Mouse (Mus musculus) neural tube, embryonic 15.5 days (tissue): ENCODE measurements around the gene Btbd8. TPM values are rescaled to one million over a fixed set of nuclear protein-coding genes. Genes with fewer than 3 reads are reported as not detected.

Source experiments
- ATAC-seq: fragments of 200-750 bp; cut with Nextera tagmentation; 2 replicates; pipeline ENCODE4 v1.8.0; 2017; ENCODE audit warnings: mild to moderate bottlenecking, moderate TSS enrichment, moderate library complexity; ENCODE audit not compliant: low FRiP score
- H3K27ac ChIP-seq: fragments of 300-500 bp; sonication (generic); replicated peaks from 2 replicates; pipeline ENCODE4 v1.5.1; 2015; ENCODE audit warnings: mild to moderate bottlenecking, inconsistent platforms
- H3K27me3 ChIP-seq: fragments of 300-500 bp; sonication (generic); replicated peaks from 2 replicates; pipeline ENCODE4 v1.6.1; 2015; ENCODE audit warnings: inconsistent platforms
- H3K36me3 ChIP-seq: fragments of 300-500 bp; sonication (generic); 2 replicates; pipeline ENCODE4 v1.6.1; 2015; ENCODE audit warnings: inconsistent platforms
- H3K4me1 ChIP-seq: fragments of 300-500 bp; sonication (generic); 2 replicates; pipeline ENCODE4 v1.6.1; 2015; ENCODE audit warnings: inconsistent platforms
- H3K4me2 ChIP-seq: fragments of 300-500 bp; sonication (generic); 2 replicates; pipeline ENCODE4 v1.6.1; 2015; ENCODE audit warnings: inconsistent platforms, mild to moderate bottlenecking, moderate library complexity
- H3K4me3 ChIP-seq: fragments of 300-500 bp; sonication (generic); replicated peaks from 2 replicates; pipeline ENCODE4 v1.5.1; 2015; ENCODE audit warnings: mild to moderate bottlenecking, inconsistent platforms
- H3K9ac ChIP-seq: fragments of 300-500 bp; sonication (generic); replicated peaks from 2 replicates; pipeline ENCODE4 v1.6.1; 2015; ENCODE audit warnings: mild to moderate bottlenecking, inconsistent platforms
- H3K9me3 ChIP-seq: fragments of 300-500 bp; sonication (generic); replicated peaks from 2 replicates; pipeline ENCODE4 v1.6.1; 2016; ENCODE audit warnings: inconsistent platforms
- WGBS: fragments of 180-500 bp; shearing (Covaris S2); methylation state at CpG from one replicate; pipeline ENCODE4 v1.1.7; 2015; ENCODE audit warnings: mixed read lengths; 5-methylcytosine and 5-hydroxymethylcytosine counted together
- polyA plus RNA-seq: library from polyadenylated mRNA; unstranded; fragments of >200 nt; fragmentation: Nextera tagmentation; extraction: Ambion mirVana; gene quantifications from 2 replicates; pipeline ENCODE4 v1.2.1, GENCODE M21; 2015

Btbd8 gene
- polyA plus RNA-seq = 17.8 and 19.5 TPM in 2 replicates

- Histone ChIP-seq H3K36me3 (no peaks in the 10 kb centered on the region), H3K9me3 (no peaks in the 10 kb centered on the region), H3K27ac (peak within 1 kb of the TSS; percentile 94), H3K4me2 (peak within 1 kb of the TSS; percentile 75), H3K27me3 (peaks cover 9% of the 10 kb centered on the region; the same call in 1 of the 2 replicates), H3K4me1 (peaks cover 11% of the 10 kb centered on the region), H3K9ac (peak within 1 kb of the TSS; percentile 96), H3K4me3 (peak within 1 kb of the TSS; percentile 89)
- ATAC-seq = peak; percentile 97
- WGBS = 1% methylated on average over 51 of the region's 51 CpGs
Measured at GRCm38 (mm10) chr5:107437464-107438281, at the start of gene Btbd8. Gene Btbd8 (plus strand): TSS chr5:107437997.

- H3K4me2 ChIP-seq = no peak overlapping the region
- H3K9me3 ChIP-seq = no peaks in the 10 kb centered on the region
- 88% methylated on average over 2 of the region's 2 CpGs for WGBS
- ATAC-seq = no peak
- no peaks in the 10 kb centered on the region for H3K27me3 ChIP-seq
- H3K9ac ChIP-seq = no peak overlapping the region
- H3K4me3 ChIP-seq = no peak overlapping the region
- H3K27ac ChIP-seq = no peak overlapping the region
- H3K36me3 ChIP-seq = 0 out of 2 replicates have a peak, but pooled peaks cover 7% of the 10 kb centered on the region
- H3K4me1 ChIP-seq = no peaks in the 10 kb centered on the region
Measured at GRCm38 (mm10) chr5:107389373-107389772, 48.4 kb upstream of the Btbd8 start.

- no peak overlapping the region for H3K4me2 ChIP-seq
- no peak overlapping the region for H3K9ac ChIP-seq
- H3K9me3 ChIP-seq = no peaks in the 10 kb centered on the region
- no peaks in the 10 kb centered on the region for H3K36me3 ChIP-seq
- H3K4me1 ChIP-seq = no peaks in the 10 kb centered on the region
- H3K27me3 ChIP-seq = no peaks in the 10 kb centered on the region
- H3K27ac ChIP-seq = no peak overlapping the region
- ATAC-seq = no peak
- 67% methylated on average over 2 of the region's 2 CpGs for WGBS
- no peak overlapping the region for H3K4me3 ChIP-seq
Measured at GRCm38 (mm10) chr5:107394437-107394836, 43.4 kb upstream of the Btbd8 start.

- Histone ChIP-seq H3K27me3 (peaks cover 19% of the 10 kb centered on the region), H3K4me3 (peak within 1 kb of the TSS; percentile 66), H3K27ac (no peak within 1 kb of the TSS), H3K9ac (peak within 1 kb of the TSS; percentile 59), H3K36me3 (no peaks in the 10 kb centered on the region), H3K4me1 (peaks cover 13% of the 10 kb centered on the region; the same call in 1 of the 2 replicates), H3K9me3 (no peaks in the 10 kb centered on the region), H3K4me2 (peak within 1 kb of the TSS; percentile 99)
- ATAC-seq = no peak
- WGBS = 20% methylated on average over 5 of the region's 5 CpGs
Measured at GRCm38 (mm10) chr5:107402436-107402835, 35.4 kb upstream of the Btbd8 start, which contains the start of gene Ephx4. Gene Ephx4 (plus strand): TSS chr5:107402736.

- Histone ChIP-seq H3K36me3 (no peaks in the 10 kb centered on the region), H3K4me1 (peaks cover 13% of the 10 kb centered on the region; the same call in 1 of the 2 replicates), H3K4me2 (peak overlapping the region; percentile 99), H3K27me3 (peaks cover 19% of the 10 kb centered on the region), H3K9ac (peak overlapping the region; percentile 59), H3K4me3 (peak overlapping the region; percentile 66), H3K27ac (no peak overlapping the region), H3K9me3 (no peaks in the 10 kb centered on the region)
- WGBS = under 1% methylated on average over 65 of the region's 80 CpGs
- ATAC-seq = peak; percentile 78
Measured at GRCm38 (mm10) chr5:107403011-107403946, 34.5 kb upstream of the Btbd8 start.

GRCm38 (mm10) chr5:107403947-107404684, 33.7 kb upstream of the Btbd8 start:
- H3K27me3 ChIP-seq = peaks cover 19% of the 10 kb centered on the region
- H3K36me3 ChIP-seq = no peaks in the 10 kb centered on the region
- ATAC-seq = peak; percentile 48; the same call in 1 of the 2 replicates
- H3K4me1 ChIP-seq = peaks cover 13% of the 10 kb centered on the region; the same call in 1 of the 2 replicates
- H3K9ac ChIP-seq = peak overlapping the region; percentile 59
- H3K9me3 ChIP-seq = no peaks in the 10 kb centered on the region
- no peak overlapping the region for H3K27ac ChIP-seq
- H3K4me2 ChIP-seq = peak overlapping the region; percentile 99
- 30% methylated on average over 12 of the region's 12 CpGs for WGBS
- peak overlapping the region; percentile 66 for H3K4me3 ChIP-seq

GRCm38 (mm10) chr5:107405361-107405760, 32.4 kb upstream of the Btbd8 start:
- Histone ChIP-seq H3K9ac (no peak overlapping the region), H3K27me3 (peaks cover 19% of the 10 kb centered on the region), H3K36me3 (no peaks in the 10 kb centered on the region), H3K4me2 (no peak overlapping the region), H3K4me1 (peaks cover 13% of the 10 kb centered on the region; the same call in 1 of the 2 replicates), H3K4me3 (no peak overlapping the region), H3K9me3 (no peaks in the 10 kb centered on the region), H3K27ac (no peak overlapping the region)
- 82% methylated on average over 4 of the region's 4 CpGs for WGBS
- ATAC-seq = no peak

GRCm38 (mm10) chr5:107410305-107410704, 27.5 kb upstream of the Btbd8 start:
- H3K4me1 ChIP-seq = no peaks in the 10 kb centered on the region
- no peak for ATAC-seq
- 94% methylated on average over 1 of the region's 1 CpGs for WGBS

GRCm38 (mm10) chr5:107411326-107411725, 26.5 kb upstream of the Btbd8 start:
- Histone ChIP-seq H3K9ac (no peak overlapping the region), H3K9me3 (no peaks in the 10 kb centered on the region), H3K27me3 (0 out of 2 replicates have a peak, but pooled peaks cover 3% of the 10 kb centered on the region), H3K4me2 (no peak overlapping the region), H3K4me1 (no peaks in the 10 kb centered on the region), H3K27ac (no peak overlapping the region), H3K36me3 (no peaks in the 10 kb centered on the region), H3K4me3 (no peak overlapping the region)
- WGBS = 64% methylated on average over 4 of the region's 4 CpGs
- ATAC-seq = no peak

More at GRCm38 (mm10) chr5:107410305-107410704, 27.5 kb upstream of the Btbd8 start:
- no peak overlapping the region for H3K9ac ChIP-seq
- peaks cover 5% of the 10 kb centered on the region for H3K27me3 ChIP-seq
- H3K4me3 ChIP-seq = no peak overlapping the region
- H3K9me3 ChIP-seq = no peaks in the 10 kb centered on the region
- H3K36me3 ChIP-seq = no peaks in the 10 kb centered on the region
- no peak overlapping the region for H3K4me2 ChIP-seq
- no peak overlapping the region for H3K27ac ChIP-seq

GRCm38 (mm10) chr5:107412285-107412684, 25.5 kb upstream of the Btbd8 start:
- H3K4me1 ChIP-seq = no peaks in the 10 kb centered on the region
- ATAC-seq = no peak
- H3K4me3 ChIP-seq = no peak overlapping the region
- no peaks in the 10 kb centered on the region for H3K9me3 ChIP-seq
- WGBS = 81% methylated on average over 2 of the region's 2 CpGs
- no peaks in the 10 kb centered on the region for H3K27me3 ChIP-seq
- H3K36me3 ChIP-seq = no peaks in the 10 kb centered on the region
- H3K9ac ChIP-seq = no peak overlapping the region
- H3K27ac ChIP-seq = no peak overlapping the region
- H3K4me2 ChIP-seq = no peak overlapping the region

- WGBS = 89% methylated on average over 2 of the region's 2 CpGs
- Histone ChIP-seq H3K4me1 (no peaks in the 10 kb centered on the region), H3K9ac (no peak overlapping the region), H3K4me3 (no peak overlapping the region), H3K27ac (no peak overlapping the region), H3K36me3 (no peaks in the 10 kb centered on the region), H3K27me3 (no peaks in the 10 kb centered on the region), H3K4me2 (no peak overlapping the region), H3K9me3 (no peaks in the 10 kb centered on the region)
- ATAC-seq = no peak
Measured at GRCm38 (mm10) chr5:107415098-107415497, 22.7 kb upstream of the Btbd8 start.
